Mouse (Mus musculus): ENCODE data around the gene Spock3.
"Not testable (repeated sequence)": the region's sequence is repeated elsewhere in the genome, so short reads cannot be mapped to it uniquely, and the experiment has no call there.

The Spock3 gene

GRCm38 (mm10) chr8:62950709-62951108, at the start of gene Spock3:
Gene Spock3, plus strand, starts transcription at chr8:62951009.
- no peak for DNase-seq

- no peak for DNase-seq
These were observed 645 bp downstream of the Spock3 start for GRCm38 (mm10) chr8:62951173-62952134.

DNA sequence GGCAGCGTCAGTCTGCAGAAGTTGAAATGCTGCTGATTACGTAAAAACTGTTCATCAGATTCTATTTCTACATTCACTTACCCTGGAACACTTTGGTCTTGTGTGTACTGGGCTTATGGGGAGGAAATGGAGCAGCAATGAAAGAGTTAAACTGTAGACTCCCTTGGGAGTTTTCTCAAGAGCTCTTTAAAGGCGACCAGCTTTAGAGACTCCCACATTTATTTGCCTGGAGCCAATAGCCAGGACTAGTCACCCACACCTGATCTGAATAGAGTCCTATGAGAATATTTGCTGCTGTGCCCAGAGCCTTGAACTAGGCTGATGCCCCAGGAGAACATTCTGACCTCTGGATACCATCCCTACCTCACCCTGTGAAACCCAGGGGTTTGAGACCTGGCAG, 1.7 kb downstream of the Spock3 start:
- DNase-seq, result no peak

DNA sequence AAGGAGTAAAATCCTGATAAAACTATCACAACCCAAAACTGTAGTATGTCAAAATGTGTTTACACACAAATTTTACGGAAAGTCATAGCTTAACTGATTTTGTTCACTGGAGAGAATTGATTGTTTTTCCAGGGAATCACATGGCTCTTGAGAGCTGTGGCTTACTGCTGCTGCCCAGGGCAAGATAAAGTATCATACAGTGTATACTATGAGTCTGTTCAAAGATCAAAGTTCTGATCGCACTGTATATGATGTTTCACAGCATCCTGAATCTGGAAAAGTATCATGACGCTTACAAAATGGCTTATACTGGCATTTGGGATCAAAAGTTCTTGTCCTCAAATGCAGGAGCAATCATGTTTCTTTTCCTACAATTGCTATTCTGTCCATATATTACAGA, 11.8 kb downstream of the Spock3 start:
- DNase-seq, result no peak

DNA sequence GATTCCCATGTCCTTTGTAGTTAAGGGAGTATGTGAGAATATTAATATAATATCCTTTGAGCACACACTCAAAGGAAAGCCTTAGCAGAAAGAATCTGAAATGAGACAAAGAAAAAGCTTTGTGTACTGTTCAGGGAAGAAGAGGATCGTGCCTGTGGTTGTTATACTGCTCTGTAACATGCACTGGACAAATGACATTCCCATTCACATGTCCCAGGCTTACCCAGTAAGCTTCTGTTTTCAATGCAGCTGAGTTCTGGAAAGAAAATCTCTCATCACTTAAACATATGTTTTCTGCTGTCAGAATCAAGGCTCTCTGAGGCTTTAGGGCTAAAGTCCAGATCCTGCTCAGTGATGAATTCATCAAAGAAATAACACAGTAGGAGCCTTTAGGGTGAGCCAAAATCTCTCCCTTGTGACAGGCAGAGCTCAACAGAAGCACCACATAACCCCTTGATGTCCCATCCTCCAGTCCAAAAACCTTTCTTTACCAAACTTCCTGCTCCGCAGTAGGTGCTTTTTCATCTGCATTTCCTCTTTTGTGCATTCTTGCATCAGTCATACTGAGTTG, 19.1 kb downstream of the Spock3 start:
- no peak for DNase-seq

- DNase-seq, result no peak
These were observed 138.2 kb downstream of the Spock3 start for GRCm38 (mm10) chr8:63088984-63089383.

- DNase-seq, result no peak
These were observed 147.4 kb downstream of the Spock3 start for GRCm38 (mm10) chr8:63098200-63098599.

DNA sequence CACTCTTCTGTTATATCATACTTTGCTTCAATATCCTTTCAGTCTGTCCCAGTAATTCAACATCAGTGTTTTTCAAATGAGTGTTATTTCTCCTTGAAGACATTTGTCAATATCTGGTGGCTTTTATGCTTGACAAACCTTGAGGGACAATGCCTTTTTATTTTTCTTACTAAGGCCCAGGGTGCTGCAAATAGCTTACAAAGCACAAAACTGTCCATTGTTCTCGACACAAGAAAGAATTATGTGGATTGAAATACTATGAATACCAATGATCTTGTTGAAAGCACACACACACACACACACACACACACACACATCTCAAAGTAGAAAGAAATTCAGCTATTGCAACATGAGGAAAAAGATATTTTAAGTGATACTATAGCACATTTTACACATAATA, 159.0 kb downstream of the Spock3 start:
- DNase-seq, result no peak

- no peak for DNase-seq
These were observed 162.1 kb downstream of the Spock3 start for GRCm38 (mm10) chr8:63112919-63113318.

GRCm38 (mm10) chr8:63120508-63120907, 169.7 kb downstream of the Spock3 start:
- no peak for DNase-seq

DNA sequence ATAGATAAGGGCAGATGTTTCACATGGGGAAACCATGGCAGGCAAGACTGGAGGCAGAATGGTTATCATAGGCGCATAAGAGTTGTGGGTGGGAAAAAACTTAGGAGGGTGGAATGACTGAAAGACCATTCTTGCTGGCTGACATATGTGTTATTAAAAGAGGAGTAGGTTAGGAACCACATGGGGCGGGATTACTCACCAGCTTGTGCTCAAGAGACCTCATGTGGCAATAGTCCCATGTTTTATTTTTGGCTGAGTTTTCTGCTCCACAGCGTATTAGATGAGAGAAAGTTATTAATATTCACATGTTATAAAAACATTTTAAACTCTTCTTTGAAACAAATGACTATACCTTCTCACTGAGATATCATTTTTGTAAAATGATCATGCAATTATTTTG, 184.6 kb downstream of the Spock3 start:
- DNase-seq, result no peak

DNA sequence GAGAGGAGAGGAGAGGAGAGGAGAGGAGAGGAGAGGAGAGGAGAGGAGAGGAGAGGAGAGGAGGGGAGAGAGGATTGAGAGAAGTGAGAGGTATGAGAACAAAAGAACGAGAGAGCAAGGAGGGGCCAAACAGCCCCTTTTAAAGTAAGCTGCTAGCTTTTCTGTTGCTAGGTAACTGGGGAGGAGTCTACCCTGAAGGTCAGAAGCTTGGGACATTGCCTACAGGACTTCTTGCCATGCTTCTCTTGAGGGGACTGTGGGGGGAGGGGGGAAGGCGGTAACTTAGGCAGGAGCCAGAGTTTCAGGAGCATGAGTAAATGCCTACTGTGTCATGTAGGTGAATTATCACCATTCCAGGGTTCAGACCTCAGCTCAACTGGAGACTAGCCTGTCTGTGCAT, 213.1 kb downstream of the Spock3 start:
- DNase-seq, result not testable (repeated sequence)

DNA sequence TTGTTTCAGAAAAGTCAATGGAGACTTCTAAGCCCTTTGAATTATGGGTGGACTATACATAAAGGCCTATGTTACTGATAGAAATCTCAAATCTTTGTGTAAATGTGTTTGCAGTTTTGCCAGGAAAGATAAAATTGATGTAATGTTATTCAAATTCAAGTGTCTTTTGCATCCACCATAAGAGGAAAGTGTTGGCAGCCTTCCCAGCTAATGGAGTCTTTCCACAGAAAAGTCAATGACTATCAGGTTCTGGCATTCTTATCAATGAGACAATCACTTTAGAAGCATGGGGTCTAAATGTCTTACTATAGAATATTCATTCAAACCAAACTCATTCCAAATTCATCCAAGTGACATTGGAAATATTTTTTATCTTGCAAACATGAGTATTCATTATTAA, 214.5 kb downstream of the Spock3 start:
- DNase-seq, result no peak

GRCm38 (mm10) chr8:63169956-63170355, 219.1 kb downstream of the Spock3 start:
- no peak for DNase-seq

- no peak for DNase-seq
These were observed 230.5 kb downstream of the Spock3 start for GRCm38 (mm10) chr8:63181272-63181671.

DNA sequence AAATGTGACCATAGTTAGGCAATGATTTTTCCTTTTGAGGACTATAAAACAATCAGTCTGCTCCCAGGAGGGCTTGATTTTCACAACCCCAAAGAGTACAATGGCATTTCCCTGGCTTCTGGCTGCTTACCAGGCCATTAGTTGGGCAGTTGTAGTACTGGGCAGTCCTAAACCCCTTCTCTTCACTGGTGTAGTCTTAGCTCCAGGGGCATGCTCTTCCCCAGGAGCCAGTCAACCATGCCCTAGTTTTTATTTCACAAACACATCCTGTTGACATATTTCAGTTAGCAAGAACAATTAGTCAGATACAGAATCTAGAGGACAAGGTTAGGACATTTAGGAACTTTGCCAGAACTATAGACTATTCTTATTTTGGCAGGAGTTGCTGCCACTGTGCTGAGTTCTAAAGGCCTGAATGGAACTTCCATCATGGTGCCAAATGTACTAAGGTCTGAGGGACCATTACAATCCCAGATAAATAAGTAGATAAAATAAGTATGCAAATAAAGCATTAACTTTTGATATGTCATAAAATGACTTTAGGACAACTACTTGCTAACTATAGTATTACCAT, 308.1 kb downstream of the Spock3 start:
- DNase-seq, result no peak

- no peak for DNase-seq
These were observed 311.7 kb downstream of the Spock3 start for GRCm38 (mm10) chr8:63262516-63262915.

- DNase-seq, result no peak
These were observed 384.6 kb downstream of the Spock3 start for GRCm38 (mm10) chr8:63335366-63335765.

DNA sequence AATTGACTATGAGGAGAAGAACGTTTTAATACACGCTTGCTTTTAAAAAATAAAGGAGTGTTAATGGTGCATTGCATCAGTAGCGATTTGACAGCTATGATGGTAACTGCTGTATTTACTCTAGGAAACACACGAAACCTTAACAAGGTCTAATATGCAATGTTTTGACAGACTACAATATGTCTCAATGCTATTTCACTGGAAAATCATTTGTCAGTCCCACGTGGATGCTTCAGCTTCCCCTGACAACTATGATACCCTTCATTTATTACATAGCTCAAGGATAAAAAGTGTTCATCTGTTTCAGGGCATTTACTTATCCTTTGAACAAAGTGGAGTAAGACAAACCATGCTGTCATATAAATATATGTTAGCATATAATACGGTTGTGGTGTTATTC, 417.8 kb downstream of the Spock3 start:
- no peak for DNase-seq

- DNase-seq, result no peak
These were observed 446.9 kb downstream of the Spock3 start for GRCm38 (mm10) chr8:63397659-63398058.

Data from thymus, adult 18-20 months (tissue).